Mouse (Mus musculus): ENCODE data around the gene Brd1. TPM values are rescaled to one million over a fixed set of nuclear protein-coding genes. Genes with fewer than 3 reads are reported as not detected.
"Not testable (repeated sequence)": the region's sequence is repeated elsewhere in the genome, so short reads cannot be mapped to it uniquely, and the experiment has no call there.

Gene Brd1
- polyA plus RNA-seq, 1 experiment from 2014 or later, result 12.0 TPM

GRCm38 (mm10) chr15:88751564-88752402 lies 17.8 kb upstream of the Brd1 start, which contains the start of gene Zbed4:
Zbed4 (plus strand) TSS chr15:88751660.
- Histone ChIP-seq H3K4me2 (ENCODE audit: low read depth, low read length) (peak within 1 kb of the TSS; percentile 91), H3K9me3 (replicated peaks; ENCODE audit: control insufficient read depth, low read length) (no peaks in the 10 kb centered on the region), H3K36me3 (ENCODE audit: control insufficient read depth, insufficient read depth) (0 out of 2 replicates have a peak, but pooled peaks cover 3% of the 10 kb centered on the region), H3K27me3 (ENCODE audit: control insufficient read depth, insufficient read depth, low read length) (no peaks in the 10 kb centered on the region), H3K4me1 (ENCODE audit: control insufficient read depth, insufficient read depth, low read length) (peaks cover 12% of the 10 kb centered on the region), H3K27ac (ENCODE audit: low read length) (peak within 1 kb of the TSS; percentile 98), H3K4me3 (ENCODE audit: low read length) (peak within 1 kb of the TSS; percentile 86), H3K9ac (ENCODE audit: low read length) (peak within 1 kb of the TSS; percentile 90)
- peak; percentile 11; the same call in 1 of the 2 replicates for ATAC-seq (replicated peaks; ENCODE audit: extremely low read depth, insufficient read depth, low FRiP score)
- WGBS, result under 1% methylated on average over 102 of the region's 119 CpGs

- Histone ChIP-seq H3K9me3 (replicated peaks; ENCODE audit: control insufficient read depth, low read length) (no peaks in the 10 kb centered on the region), H3K27ac (ENCODE audit: low read length) (peak overlapping the region; percentile 98), H3K9ac (ENCODE audit: low read length) (peak overlapping the region; percentile 85), H3K27me3 (ENCODE audit: control insufficient read depth, insufficient read depth, low read length) (no peaks in the 10 kb centered on the region), H3K36me3 (ENCODE audit: control insufficient read depth, insufficient read depth) (0 out of 2 replicates have a peak, but pooled peaks cover 3% of the 10 kb centered on the region), H3K4me3 (ENCODE audit: low read length) (peak overlapping the region; percentile 86), H3K4me2 (ENCODE audit: low read depth, low read length) (peak overlapping the region; percentile 91), H3K4me1 (ENCODE audit: control insufficient read depth, insufficient read depth, low read length) (peaks cover 12% of the 10 kb centered on the region)
- ATAC-seq (replicated peaks; ENCODE audit: extremely low read depth, insufficient read depth, low FRiP score), result peak; percentile 98
- 6% methylated on average over 53 of the region's 54 CpGs for WGBS
These were observed 16.9 kb upstream of the Brd1 start for GRCm38 (mm10) chr15:88750677-88751563.

- H3K36me3 ChIP-seq (ENCODE audit: control insufficient read depth, insufficient read depth), result no peaks in the 10 kb centered on the region
- H3K4me3 ChIP-seq (ENCODE audit: low read length), result no peak overlapping the region
- ATAC-seq (replicated peaks; ENCODE audit: extremely low read depth, insufficient read depth, low FRiP score), result no peak
- H3K27ac ChIP-seq (ENCODE audit: low read length), result peak overlapping the region; percentile 98; the same call in 1 of the 2 replicates
- H3K4me1 ChIP-seq (ENCODE audit: control insufficient read depth, insufficient read depth, low read length), result peaks cover 12% of the 10 kb centered on the region
- no peaks in the 10 kb centered on the region for H3K27me3 ChIP-seq (ENCODE audit: control insufficient read depth, insufficient read depth, low read length)
- no peak overlapping the region for H3K9ac ChIP-seq (ENCODE audit: low read length)
- H3K9me3 ChIP-seq (replicated peaks; ENCODE audit: control insufficient read depth, low read length), result no peaks in the 10 kb centered on the region
- H3K4me2 ChIP-seq (ENCODE audit: low read depth, low read length), result peak overlapping the region; percentile 91; the same call in 1 of the 2 replicates
- 81% methylated on average over 10 of the region's 10 CpGs for WGBS
These were observed 16.0 kb upstream of the Brd1 start for GRCm38 (mm10) chr15:88750032-88750431.

GRCm38 (mm10) chr15:88749617-88750016 lies 15.6 kb upstream of the Brd1 start:
- not testable (repeated sequence) for H3K27me3 ChIP-seq (ENCODE audit: control insufficient read depth, insufficient read depth, low read length); H3K36me3 ChIP-seq (ENCODE audit: control insufficient read depth, insufficient read depth); H3K9ac ChIP-seq (ENCODE audit: low read length); H3K4me2 ChIP-seq (ENCODE audit: low read depth, low read length); H3K27ac ChIP-seq (ENCODE audit: low read length); H3K4me3 ChIP-seq (ENCODE audit: low read length); H3K9me3 ChIP-seq (replicated peaks; ENCODE audit: control insufficient read depth, low read length); ATAC-seq (replicated peaks; ENCODE audit: extremely low read depth, insufficient read depth, low FRiP score)
- peaks cover 12% of the 10 kb centered on the region for H3K4me1 ChIP-seq (ENCODE audit: control insufficient read depth, insufficient read depth, low read length)
- 81% methylated on average over 8 of the region's 8 CpGs for WGBS

GRCm38 (mm10) chr15:88745926-88746325 lies 11.9 kb upstream of the Brd1 start:
- H3K27me3 ChIP-seq (ENCODE audit: control insufficient read depth, insufficient read depth, low read length), result no peaks in the 10 kb centered on the region
- H3K4me1 ChIP-seq (ENCODE audit: control insufficient read depth, insufficient read depth, low read length), result peaks cover 6% of the 10 kb centered on the region; the same call in 1 of the 2 replicates
- no peak for ATAC-seq (replicated peaks; ENCODE audit: extremely low read depth, insufficient read depth, low FRiP score)
- H3K4me3 ChIP-seq (ENCODE audit: low read length), result no peak overlapping the region
- H3K36me3 ChIP-seq (ENCODE audit: control insufficient read depth, insufficient read depth), result no peaks in the 10 kb centered on the region
- no peak overlapping the region for H3K9ac ChIP-seq (ENCODE audit: low read length)
- WGBS, result 41% methylated on average over 3 of the region's 3 CpGs
- H3K4me2 ChIP-seq (ENCODE audit: low read depth, low read length), result no peak overlapping the region
- no peak overlapping the region for H3K27ac ChIP-seq (ENCODE audit: low read length)
- no peaks in the 10 kb centered on the region for H3K9me3 ChIP-seq (replicated peaks; ENCODE audit: control insufficient read depth, low read length)

- ATAC-seq (replicated peaks; ENCODE audit: extremely low read depth, insufficient read depth, low FRiP score), result no peak
- WGBS, result 76% methylated on average over 3 of the region's 3 CpGs
- H3K9ac ChIP-seq (ENCODE audit: low read length), result no peak overlapping the region
- no peaks in the 10 kb centered on the region for H3K9me3 ChIP-seq (replicated peaks; ENCODE audit: control insufficient read depth, low read length)
- H3K27me3 ChIP-seq (ENCODE audit: control insufficient read depth, insufficient read depth, low read length), result no peaks in the 10 kb centered on the region
- no peak overlapping the region for H3K4me2 ChIP-seq (ENCODE audit: low read depth, low read length)
- H3K4me1 ChIP-seq (ENCODE audit: control insufficient read depth, insufficient read depth, low read length), result peaks cover under 1% of the 10 kb centered on the region; the same call in 1 of the 2 replicates
- H3K27ac ChIP-seq (ENCODE audit: low read length), result no peak overlapping the region
- no peaks in the 10 kb centered on the region for H3K36me3 ChIP-seq (ENCODE audit: control insufficient read depth, insufficient read depth)
- no peak overlapping the region for H3K4me3 ChIP-seq (ENCODE audit: low read length)
These were observed 11.3 kb upstream of the Brd1 start for GRCm38 (mm10) chr15:88745347-88745746.

- H3K27me3 ChIP-seq (ENCODE audit: control insufficient read depth, insufficient read depth, low read length); H3K27ac ChIP-seq (ENCODE audit: low read length); H3K4me2 ChIP-seq (ENCODE audit: low read depth, low read length); H3K4me1 ChIP-seq (ENCODE audit: control insufficient read depth, insufficient read depth, low read length); H3K9ac ChIP-seq (ENCODE audit: low read length); H3K9me3 ChIP-seq (replicated peaks; ENCODE audit: control insufficient read depth, low read length); ATAC-seq (replicated peaks; ENCODE audit: extremely low read depth, insufficient read depth, low FRiP score); H3K4me3 ChIP-seq (ENCODE audit: low read length); H3K36me3 ChIP-seq (ENCODE audit: control insufficient read depth, insufficient read depth): not testable (repeated sequence)
- 89% methylated on average over 5 of the region's 5 CpGs for whole genome bisulfite sequencing
These were observed 9.3 kb upstream of the Brd1 start for GRCm38 (mm10) chr15:88743371-88743770.

- no peak overlapping the region for H3K9ac ChIP-seq (ENCODE audit: low read length)
- H3K4me3 ChIP-seq (ENCODE audit: low read length), result no peak overlapping the region
- no peak overlapping the region for H3K27ac ChIP-seq (ENCODE audit: low read length)
- H3K4me2 ChIP-seq (ENCODE audit: low read depth, low read length), result no peak overlapping the region
- H3K27me3 ChIP-seq (ENCODE audit: control insufficient read depth, insufficient read depth, low read length), result no peaks in the 10 kb centered on the region
- WGBS, result 69% methylated on average over 6 of the region's 6 CpGs
- no peaks in the 10 kb centered on the region for H3K4me1 ChIP-seq (ENCODE audit: control insufficient read depth, insufficient read depth, low read length)
- no peaks in the 10 kb centered on the region for H3K36me3 ChIP-seq (ENCODE audit: control insufficient read depth, insufficient read depth)
- no peak for ATAC-seq (replicated peaks; ENCODE audit: extremely low read depth, insufficient read depth, low FRiP score)
- H3K9me3 ChIP-seq (replicated peaks; ENCODE audit: control insufficient read depth, low read length), result no peaks in the 10 kb centered on the region
These were observed 7.3 kb upstream of the Brd1 start for GRCm38 (mm10) chr15:88741366-88741765.
